Mouse (Mus musculus) midbrain, embryonic 11.5 days (tissue): ENCODE results near the gene Smtn. TPM values are rescaled to one million over a fixed set of nuclear protein-coding genes. Genes with fewer than 3 reads are reported as not detected.

Experiments used
- ATAC-seq: fragments of 200-750 bp; cut with Nextera tagmentation; 2 replicates; pipeline ENCODE4 v1.8.0; 2017; ENCODE audit warnings: moderate TSS enrichment, moderate library complexity; ENCODE audit not compliant: low FRiP score
- DNase-seq: peaks from one replicate; pipeline ENCODE4 v3.0.0; 2015; ENCODE audit warnings: low spot score; ENCODE audit errors: missing footprints
- H3K27ac ChIP-seq: fragments of 300-500 bp; sonication (generic); 2 replicates; pipeline ENCODE4 v1.5.1; 2014; ENCODE audit warnings: low read depth, low read length
- H3K27me3 ChIP-seq: fragments of 300-500 bp; sonication (generic); 2 replicates; pipeline ENCODE4 v1.6.1; 2014; ENCODE audit warnings: mild to moderate bottlenecking, low read length, moderate library complexity, mixed read lengths; ENCODE audit not compliant: control insufficient read depth, insufficient read depth
- H3K36me3 ChIP-seq: fragments of 300-500 bp; sonication (generic); 2 replicates; pipeline ENCODE4 v1.6.1; 2014; ENCODE audit warnings: mild to moderate bottlenecking, low read length, moderate library complexity, mixed read lengths; ENCODE audit not compliant: control insufficient read depth, insufficient read depth
- H3K4me1 ChIP-seq: fragments of 300-500 bp; sonication (generic); 2 replicates; pipeline ENCODE4 v1.6.1; 2014; ENCODE audit warnings: low read length; ENCODE audit not compliant: control insufficient read depth, insufficient read depth
- H3K4me2 ChIP-seq: fragments of 300-500 bp; sonication (generic); 2 replicates; pipeline ENCODE4 v1.6.1; 2014; ENCODE audit warnings: mild to moderate bottlenecking, moderate library complexity
- H3K4me3 ChIP-seq: fragments of 300-500 bp; sonication (generic); 2 replicates; pipeline ENCODE4 v1.5.1; 2014; ENCODE audit warnings: low read depth, low read length
- H3K9ac ChIP-seq: fragments of 300-500 bp; sonication (generic); 2 replicates; pipeline ENCODE4 v1.6.1; 2014; ENCODE audit warnings: low read length
- H3K9me3 ChIP-seq: fragments of 300-500 bp; sonication (generic); 2 replicates; pipeline ENCODE4 v1.6.1; 2016; ENCODE audit warnings: low read length; ENCODE audit not compliant: control insufficient read depth
- WGBS: fragments of 180-500 bp; shearing (Covaris S2); extraction: QIAGEN DNeasy Blood & Tissue Kit; methylation state at CpG from one replicate; pipeline ENCODE4 v1.1.7; 2014; 5-methylcytosine and 5-hydroxymethylcytosine counted together
- polyA plus RNA-seq: library from polyadenylated mRNA; unstranded; fragments of >200 nt; fragmentation: Nextera tagmentation; extraction: Ambion mirVana; gene quantifications from 2 replicates; pipeline ENCODE4 v1.2.1, GENCODE M21; 2014

The Smtn gene
- polyA plus RNA-seq, 1 experiment from 2014 or later: 27.1 TPM

DNA sequence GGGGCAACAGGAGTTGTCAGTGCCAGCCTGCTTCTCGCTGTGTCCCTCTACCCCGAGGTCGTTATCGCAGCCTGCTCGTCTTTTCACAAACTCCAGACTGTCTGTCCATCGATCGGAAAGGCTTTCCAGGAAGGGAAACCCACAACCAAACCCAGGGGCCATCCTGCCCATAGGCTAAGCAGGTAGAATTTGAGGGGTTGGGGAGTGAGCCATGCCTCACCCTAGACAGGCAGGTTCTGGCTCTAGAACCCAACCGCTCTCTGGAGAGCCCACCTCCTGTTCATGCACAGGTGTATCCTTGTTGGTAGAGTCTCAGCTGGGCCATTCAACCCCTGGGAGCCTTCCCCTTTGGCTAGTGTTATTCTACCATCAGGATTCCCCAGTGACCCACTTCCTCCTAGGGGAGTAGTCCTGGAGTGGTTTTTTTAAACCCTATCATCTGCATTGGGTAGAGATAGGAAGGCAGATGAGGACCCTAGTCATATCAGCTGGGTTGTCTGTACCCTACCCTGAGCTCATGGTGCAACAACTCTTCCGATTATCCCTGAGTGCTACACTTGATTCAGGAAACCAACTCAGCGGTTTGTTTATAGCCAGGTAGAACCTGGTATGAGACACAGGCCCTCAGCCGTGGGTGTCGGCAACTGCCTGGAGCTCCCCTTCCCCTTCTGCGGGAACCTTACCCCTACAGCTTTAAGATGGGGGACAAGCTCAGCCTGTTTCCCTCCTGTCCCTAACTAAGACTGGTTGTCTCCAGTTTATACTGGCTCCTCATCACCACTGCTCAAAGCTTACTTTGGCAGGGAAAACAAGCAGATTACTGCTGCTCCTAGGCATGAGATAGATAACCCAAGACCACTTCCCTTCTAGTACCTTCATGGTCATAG lies 22.3 kb downstream of the Smtn start:
- no peak overlapping the region for H3K27ac ChIP-seq
- no peaks in the 10 kb centered on the region for H3K9me3 ChIP-seq
- peak; percentile 85 for DNase-seq
- H3K4me3 ChIP-seq: peak overlapping the region; percentile 34; the same call in 1 of the 2 replicates
- peaks cover 3% of the 10 kb centered on the region for H3K36me3 ChIP-seq
- H3K4me2 ChIP-seq: peak overlapping the region; percentile 68
- ATAC-seq: no peak
- WGBS: 62% methylated on average over 13 of the region's 13 CpGs
- peaks cover 14% of the 10 kb centered on the region for H3K4me1 ChIP-seq
- peaks cover 24% of the 10 kb centered on the region for H3K27me3 ChIP-seq
- peak overlapping the region; percentile 20 for H3K9ac ChIP-seq

DNA sequence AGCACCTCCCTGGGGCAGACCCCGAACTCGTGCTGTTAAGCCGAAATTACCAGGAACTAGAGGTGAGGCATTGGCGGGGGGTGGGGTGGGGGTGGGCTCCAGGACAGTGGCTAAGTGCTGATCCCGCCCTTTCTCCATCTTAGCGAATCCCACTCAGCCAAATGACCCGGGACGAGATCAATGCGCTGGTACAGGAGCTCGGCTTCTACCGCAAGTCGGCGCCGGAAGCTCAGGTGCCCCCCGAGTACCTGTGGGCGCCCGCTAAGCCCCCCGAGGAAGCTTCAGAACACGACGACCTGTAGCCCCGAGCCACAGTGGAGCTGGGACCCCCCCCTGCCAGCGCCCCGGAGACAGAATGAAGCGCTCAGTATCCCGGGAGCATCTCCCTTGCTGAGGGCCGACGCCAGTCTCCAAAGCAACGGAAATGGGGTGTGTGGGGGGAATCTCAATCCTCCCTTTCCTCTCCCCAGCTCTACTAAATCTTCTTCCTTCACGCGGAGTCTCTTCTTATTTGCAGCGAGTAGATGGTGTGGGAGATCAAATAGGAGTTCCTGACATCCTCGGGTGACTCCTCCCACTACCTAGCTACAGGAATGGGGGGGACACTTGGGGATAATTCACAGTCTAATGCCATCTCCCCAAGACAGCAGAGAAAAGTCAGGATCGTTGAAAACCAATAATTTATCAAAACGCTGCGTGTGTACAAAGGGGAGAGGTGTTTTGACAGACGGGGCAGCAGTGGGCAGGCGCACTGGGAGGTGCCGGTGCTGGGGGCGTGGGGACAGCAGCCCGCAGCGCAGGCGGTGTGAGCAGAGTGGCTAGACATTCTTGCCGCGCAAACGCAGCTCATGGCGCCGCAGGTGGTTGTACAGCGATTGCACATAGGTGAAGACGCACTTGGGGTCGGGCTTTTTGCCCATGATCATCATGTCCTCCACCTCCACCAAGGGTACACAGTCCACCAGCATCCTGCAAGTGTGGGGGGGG lies 23.3 kb downstream of the Smtn start:
- H3K27ac ChIP-seq: no peak overlapping the region
- H3K27me3 ChIP-seq: peaks cover 24% of the 10 kb centered on the region
- no peaks in the 10 kb centered on the region for H3K9me3 ChIP-seq
- H3K36me3 ChIP-seq: no peaks in the 10 kb centered on the region; the same call in 1 of the 2 replicates
- WGBS: 2% methylated on average over 50 of the region's 50 CpGs
- peaks cover 14% of the 10 kb centered on the region for H3K4me1 ChIP-seq
- H3K4me3 ChIP-seq: peak overlapping the region; percentile 34
- peak overlapping the region; percentile 53 for H3K9ac ChIP-seq
- H3K4me2 ChIP-seq: peak overlapping the region; percentile 68
- peak; percentile 91 for DNase-seq
- peak; percentile 45; the same call in 1 of the 2 replicates for ATAC-seq

DNA sequence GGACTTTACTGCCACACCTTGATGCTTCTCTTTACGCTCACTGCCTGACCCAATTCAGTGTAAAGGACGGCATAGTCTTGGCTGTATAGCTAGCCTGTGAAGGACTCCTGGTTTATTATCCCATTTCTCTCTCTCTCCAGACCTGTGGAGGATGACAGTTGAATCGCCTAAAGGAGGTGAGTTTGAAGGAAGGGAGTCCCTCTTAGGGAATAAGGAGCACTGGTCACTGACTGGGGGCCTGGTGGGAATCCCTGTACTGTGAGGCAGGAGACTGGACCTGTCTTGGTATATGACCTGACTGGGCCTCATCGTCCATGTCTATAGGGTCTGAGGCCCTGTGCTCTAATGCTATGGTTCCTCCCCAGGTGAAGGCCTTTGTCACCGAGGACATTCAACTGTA lies 24.3 kb downstream of the Smtn start:
- no peak for DNase-seq
- no peak overlapping the region for H3K4me2 ChIP-seq
- peaks cover 14% of the 10 kb centered on the region for H3K4me1 ChIP-seq
- peaks cover 24% of the 10 kb centered on the region for H3K27me3 ChIP-seq
- no peak for ATAC-seq
- no peak overlapping the region for H3K4me3 ChIP-seq
- WGBS: 81% methylated on average over 5 of the region's 5 CpGs
- no peak overlapping the region for H3K9ac ChIP-seq
- no peaks in the 10 kb centered on the region for H3K36me3 ChIP-seq
- no peaks in the 10 kb centered on the region for H3K9me3 ChIP-seq
- no peak overlapping the region for H3K27ac ChIP-seq

DNA sequence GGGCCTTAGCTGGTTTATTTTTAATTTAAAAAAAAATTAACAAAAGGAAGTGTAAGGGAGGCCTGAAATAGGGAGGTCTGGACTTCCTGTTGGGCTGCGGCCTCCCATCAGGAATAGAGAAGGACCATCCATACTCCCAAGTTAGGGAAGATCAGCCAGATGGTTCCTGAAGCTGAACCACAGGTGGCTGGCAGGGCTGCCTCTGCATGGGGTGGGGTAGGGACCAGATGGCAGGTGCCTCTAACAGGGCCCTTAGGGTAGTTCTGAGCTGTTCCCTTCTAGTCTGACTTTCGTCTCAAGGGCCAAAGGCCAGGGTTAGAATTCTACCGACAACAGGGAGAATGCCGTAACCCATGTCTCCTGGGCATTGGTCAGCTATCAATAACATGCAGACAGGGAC lies 24.8 kb downstream of the Smtn start:
- peaks cover 24% of the 10 kb centered on the region for H3K27me3 ChIP-seq
- H3K27ac ChIP-seq: no peak overlapping the region
- H3K36me3 ChIP-seq: no peaks in the 10 kb centered on the region
- H3K4me2 ChIP-seq: no peak overlapping the region
- DNase-seq: no peak
- no peak overlapping the region for H3K4me3 ChIP-seq
- ATAC-seq: no peak
- peaks cover 14% of the 10 kb centered on the region for H3K4me1 ChIP-seq
- no peak overlapping the region for H3K9ac ChIP-seq
- no peaks in the 10 kb centered on the region for H3K9me3 ChIP-seq
- 85% methylated on average over 4 of the region's 4 CpGs for WGBS

DNA sequence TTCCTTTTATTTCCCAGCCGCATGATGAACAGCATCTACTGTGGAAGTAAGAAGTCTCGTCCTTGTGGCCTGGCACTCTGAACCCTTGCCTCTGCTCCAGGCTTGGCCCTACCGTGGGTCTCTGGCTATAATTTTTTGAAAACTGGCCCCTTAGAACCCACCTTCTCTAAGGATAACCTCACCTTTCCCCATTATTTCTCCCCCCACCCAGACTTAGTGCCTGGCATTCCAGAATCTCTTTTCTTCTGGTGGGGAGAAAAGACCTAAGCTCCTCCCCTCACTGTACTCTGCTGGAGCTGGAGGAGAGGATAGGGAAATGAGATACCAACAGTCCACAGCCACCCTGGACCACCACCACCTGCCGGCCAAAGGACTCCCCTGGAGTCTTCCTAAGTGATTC lies 25.2 kb downstream of the Smtn start:
- peaks cover 14% of the 10 kb centered on the region for H3K4me1 ChIP-seq
- no peaks in the 10 kb centered on the region for H3K36me3 ChIP-seq
- H3K4me2 ChIP-seq: peak overlapping the region; percentile 65
- peak overlapping the region; percentile 66; the same call in 1 of the 2 replicates for H3K9ac ChIP-seq
- peak; percentile 87 for DNase-seq
- ATAC-seq: peak; percentile 4; the same call in 1 of the 2 replicates
- H3K9me3 ChIP-seq: no peaks in the 10 kb centered on the region
- peak overlapping the region; percentile 41 for H3K4me3 ChIP-seq
- WGBS: 8% methylated on average over 4 of the region's 4 CpGs
- no peak overlapping the region for H3K27ac ChIP-seq
- H3K27me3 ChIP-seq: peaks cover 24% of the 10 kb centered on the region

DNA sequence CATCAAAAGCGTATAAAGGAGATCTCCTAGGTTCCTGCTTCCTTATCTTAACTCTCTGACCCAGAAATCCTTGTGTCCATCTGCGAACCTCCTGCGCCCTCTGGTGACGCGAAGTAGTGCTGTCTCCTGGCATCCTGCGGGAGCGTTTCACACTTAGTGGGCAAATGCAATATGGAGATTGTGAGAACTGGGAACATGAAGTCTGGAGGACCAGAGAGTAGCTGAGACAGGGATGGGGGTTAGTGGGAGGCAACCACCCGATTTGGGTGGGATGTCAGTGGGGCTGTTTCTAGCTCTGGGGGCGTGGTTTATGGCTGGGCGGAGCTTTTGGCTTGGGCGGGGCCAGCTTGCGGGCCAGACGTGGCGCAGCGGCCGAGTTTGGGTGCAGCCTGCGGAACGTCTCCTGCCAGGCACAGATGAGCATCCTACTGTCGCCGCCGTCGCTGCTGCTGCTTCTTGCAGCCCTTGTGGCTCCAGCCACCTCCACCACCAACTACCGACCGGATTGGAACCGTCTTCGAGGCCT lies 25.8 kb downstream of the Smtn start, which contains the start of gene Selenom:
TSS of gene Selenom (plus strand) at position 156 of the 526 bp plus-strand sequence.
- DNase-seq (peak; percentile 99), ATAC-seq (peak; percentile 80)
- Histone ChIP-seq H3K4me3 (peak within 1 kb of the TSS; percentile 41), H3K9ac (peak within 1 kb of the TSS; percentile 66), H3K36me3 (no peaks in the 10 kb centered on the region), H3K27ac (no peak within 1 kb of the TSS), H3K27me3 (peaks cover 24% of the 10 kb centered on the region), H3K4me2 (peak within 1 kb of the TSS; percentile 65), H3K9me3 (no peaks in the 10 kb centered on the region), H3K4me1 (peaks cover 14% of the 10 kb centered on the region)
- 1% methylated on average over 26 of the region's 26 CpGs for WGBS

DNA sequence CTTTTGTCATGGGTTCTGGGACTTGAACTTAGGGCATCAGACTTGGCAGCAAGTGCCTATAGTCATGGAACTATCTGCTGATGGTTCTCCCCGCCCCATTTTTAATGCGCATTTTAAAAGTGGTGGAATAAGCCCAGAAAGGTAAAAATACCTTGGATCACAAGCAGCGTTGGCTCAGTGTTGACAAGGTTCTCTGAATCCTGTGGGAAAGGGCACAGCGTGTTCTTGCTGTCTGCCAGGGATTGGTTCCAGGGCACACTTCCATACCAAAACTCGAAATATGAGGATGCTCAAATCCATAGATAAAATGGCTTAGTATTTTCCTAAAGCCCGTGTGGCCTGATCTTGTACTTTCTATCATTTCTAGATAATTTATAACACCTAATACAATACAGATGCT lies 27.1 kb downstream of the Smtn start:
- DNase-seq (no peak), ATAC-seq (no peak)
- Histone ChIP-seq H3K9ac (no peak overlapping the region), H3K4me2 (no peak overlapping the region), H3K36me3 (no peaks in the 10 kb centered on the region), H3K4me3 (no peak overlapping the region), H3K4me1 (peaks cover 14% of the 10 kb centered on the region), H3K27ac (no peak overlapping the region), H3K27me3 (peaks cover 24% of the 10 kb centered on the region), H3K9me3 (no peaks in the 10 kb centered on the region)
- 87% methylated on average over 6 of the region's 6 CpGs for WGBS

DNA sequence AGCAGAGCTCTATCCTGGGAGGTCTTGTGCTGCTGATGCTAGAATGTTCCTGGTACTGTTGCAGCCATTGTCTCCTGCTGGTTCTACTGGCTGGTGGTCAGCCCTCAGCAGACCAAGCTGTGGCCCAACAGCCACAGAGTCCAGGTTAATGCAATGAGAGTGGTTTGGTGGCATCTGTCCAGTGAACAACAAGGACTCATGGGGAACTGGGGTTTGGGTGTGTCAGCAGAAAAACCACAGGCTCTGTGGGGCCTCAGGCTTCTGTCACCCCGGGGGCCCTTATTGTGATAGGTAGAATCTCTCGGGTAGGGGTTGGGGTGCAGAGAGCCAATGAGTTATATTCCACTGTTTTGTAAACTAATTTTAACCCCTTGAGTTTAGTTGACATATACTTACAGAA lies 30.1 kb downstream of the Smtn start:
- no peak overlapping the region for H3K4me3 ChIP-seq
- 86% methylated on average over 2 of the region's 2 CpGs for WGBS

More for the DNA sequence above, 30.1 kb downstream of the Smtn start:
- H3K9ac ChIP-seq: no peak overlapping the region
- no peaks in the 10 kb centered on the region for H3K9me3 ChIP-seq
- H3K4me1 ChIP-seq: peaks cover 2% of the 10 kb centered on the region; the same call in 1 of the 2 replicates
- H3K4me2 ChIP-seq: no peak overlapping the region
- ATAC-seq (no peak), DNase-seq (no peak)
- peaks cover 3% of the 10 kb centered on the region for H3K27me3 ChIP-seq
- H3K36me3 ChIP-seq: no peaks in the 10 kb centered on the region
- H3K27ac ChIP-seq: no peak overlapping the region
